16 mouse cellular contexts compared by ENCODE assay signal in the genomic region with DNA sequence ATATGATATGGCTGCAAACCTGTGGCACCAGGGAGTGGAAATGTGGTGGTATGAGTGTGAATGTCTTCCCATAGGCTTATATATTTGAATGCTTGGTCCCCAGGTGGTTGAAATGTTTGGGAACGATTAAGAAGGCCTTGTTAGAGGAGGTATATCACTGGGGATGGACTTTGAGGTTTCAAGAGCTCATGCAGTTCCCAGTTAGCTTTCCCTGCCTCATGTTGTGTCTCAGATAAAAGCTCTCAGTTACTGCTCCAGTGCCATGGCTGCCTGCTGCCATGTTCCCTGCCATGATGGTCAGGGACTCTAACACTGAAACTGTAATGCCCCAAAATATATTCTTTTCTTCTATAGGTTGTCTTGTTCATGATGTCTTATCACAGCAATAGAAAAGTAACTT.
"Had no signal": no experiment of that assay in that cellular context is flagged by ENCODE, and none has a peak within 500 bp of the region (broad histone marks: within the 10 kb centered on the region; RNA-seq: fewer than 3 reads in every experiment).

No protein-coding gene starts in this region.

- H3K27me3 ChIP-seq: neural tube, embryonic 13.5 days; neural tube, embryonic 15.5 days; stomach, embryonic 15.5 days had no signal

- H3K4me3 ChIP-seq: neural tube, embryonic 13.5 days; neural tube, embryonic 15.5 days; stomach, embryonic 15.5 days had no signal

- H3K9me3 ChIP-seq: neural tube, embryonic 13.5 days; neural tube, embryonic 15.5 days; stomach, embryonic 15.5 days had no signal

- DNase-seq: retina, postnatal 1 day; right cerebral cortex, adult 18-20 months; right cerebral cortex, postnatal 14 days; right cerebral cortex, postnatal 25 days; right cerebral cortex, postnatal 4 days; spleen, adult 18-20 months; thymus, adult 18-20 months; thymus, adult 2 months; thymus, postnatal 14 days; thymus, postnatal 25 days; thymus, postnatal 36 days; thymus, postnatal 4 days had no signal

- H3K27ac ChIP-seq: neural tube, embryonic 13.5 days; neural tube, embryonic 15.5 days; stomach, embryonic 15.5 days; stomach, postnatal 0 days had no signal

- H3K4me2 ChIP-seq: neural tube, embryonic 13.5 days; neural tube, embryonic 15.5 days; stomach, embryonic 15.5 days had no signal

- H3K9ac ChIP-seq: neural tube, embryonic 13.5 days; neural tube, embryonic 15.5 days; stomach, embryonic 15.5 days had no signal

- H3K4me1 ChIP-seq: neural tube, embryonic 13.5 days; neural tube, embryonic 15.5 days; stomach, embryonic 15.5 days had no signal
